Mouse (Mus musculus) mesoderm, embryonic 11.5 days (tissue): ENCODE results near the gene Fen1.

Experiments used
- DNase-seq: peaks from one replicate; pipeline ENCODE4 v3.0.0-alpha.2; 2012; ENCODE audit warnings: low read depth, low spot score

The Fen1 gene

GRCm38 (mm10) chr19:10203848-10204615 is at the start of gene Fen1, which contains the start of gene Tmem258:
TSS of gene Fen1 (minus strand) at chr19:10204169.
TSS of gene Tmem258 (plus strand) at chr19:10204014.
- DNase-seq, result peak; percentile 90

- DNase-seq, result peak; percentile 50
Measured at GRCm38 (mm10) chr19:10248128-10248527, 44.2 kb upstream of the Fen1 start.

GRCm38 (mm10) chr19:10247165-10247564 is 43.2 kb upstream of the Fen1 start:
- DNase-seq, result no peak

- peak; percentile 54 for DNase-seq
Measured at GRCm38 (mm10) chr19:10244183-10244582, 40.2 kb upstream of the Fen1 start.

- DNase-seq, result no peak
Measured at GRCm38 (mm10) chr19:10242916-10243315, 38.9 kb upstream of the Fen1 start.

GRCm38 (mm10) chr19:10240654-10241305 is 36.8 kb upstream of the Fen1 start, which contains the start of gene Myrf:
TSS of gene Myrf (minus strand) at chr19:10240748.
- DNase-seq, result peak; percentile 83

GRCm38 (mm10) chr19:10239975-10240653 is 36.1 kb upstream of the Fen1 start:
- no peak for DNase-seq

- no peak for DNase-seq
Measured at GRCm38 (mm10) chr19:10239419-10239818, 35.5 kb upstream of the Fen1 start.

- DNase-seq, result no peak
Measured at GRCm38 (mm10) chr19:10238477-10238876, 34.5 kb upstream of the Fen1 start.

GRCm38 (mm10) chr19:10235784-10236565 is 32.0 kb upstream of the Fen1 start:
- no peak for DNase-seq

- DNase-seq, result no peak
Measured at GRCm38 (mm10) chr19:10232327-10233017, 28.5 kb upstream of the Fen1 start.

- no peak for DNase-seq
Measured at GRCm38 (mm10) chr19:10231871-10232270, 27.9 kb upstream of the Fen1 start.

- peak; percentile 74 for DNase-seq
Measured at GRCm38 (mm10) chr19:10231016-10231415, 27.0 kb upstream of the Fen1 start.

GRCm38 (mm10) chr19:10225767-10226166 is 21.8 kb upstream of the Fen1 start:
- no peak for DNase-seq

- no peak for DNase-seq
Measured at GRCm38 (mm10) chr19:10224637-10225453, 20.9 kb upstream of the Fen1 start.

GRCm38 (mm10) chr19:10223561-10223960 is 19.6 kb upstream of the Fen1 start:
- no peak for DNase-seq

- no peak for DNase-seq
Measured at GRCm38 (mm10) chr19:10222656-10223055, 18.7 kb upstream of the Fen1 start.

- peak; percentile 69 for DNase-seq
Measured at GRCm38 (mm10) chr19:10221585-10221984, 17.6 kb upstream of the Fen1 start.

GRCm38 (mm10) chr19:10219593-10219992 is 15.6 kb upstream of the Fen1 start:
- no peak for DNase-seq

GRCm38 (mm10) chr19:10219108-10219507 is 15.1 kb upstream of the Fen1 start:
- DNase-seq, result peak; percentile 73
